In genomic region chr8:110749500-110750170, GRCm38 (mm10) we compare ENCODE assay signal across 9 mouse cellular contexts. TPM values are rescaled to one million over a fixed set of nuclear protein-coding genes. Genes with fewer than 3 reads are reported as not detected.
DNase-seq lines count a peak whose midpoint lies in the region; ATAC-seq lines count a peak whose summit lies in the region.
"Had no signal": no experiment of that assay in that cellular context is flagged by ENCODE, and none has a peak within 500 bp of the region (broad histone marks: within the 10 kb centered on the region; RNA-seq: fewer than 3 reads in every experiment).

No protein-coding gene starts in this region.

- H3K9ac ChIP-seq in forebrain, embryonic 13.5 days = no peak overlapping the region
- no peak overlapping the region for H3K9ac ChIP-seq in forebrain, embryonic 12.5 days
- H3K9ac ChIP-seq in forebrain, embryonic 16.5 days (replicated peaks; ENCODE audit: low read depth, low read length) = no peak overlapping the region; the same call in 1 of the 2 replicates
- H3K9ac ChIP-seq: limb, embryonic 15.5 days had no signal

- 61% methylated on average over 10 of the region's 10 CpGs for WGBS in forebrain, embryonic 13.5 days
- 59% methylated on average over 10 of the region's 10 CpGs for WGBS in forebrain, embryonic 12.5 days
- 62% methylated on average over 10 of the region's 10 CpGs for WGBS in forebrain, embryonic 16.5 days

- H3K4me2 ChIP-seq in forebrain, embryonic 13.5 days = no peak overlapping the region
- no peak overlapping the region for H3K4me2 ChIP-seq in forebrain, embryonic 12.5 days
- no peak overlapping the region for H3K4me2 ChIP-seq in forebrain, embryonic 16.5 days (ENCODE audit: low read length)
- H3K4me2 ChIP-seq: limb, embryonic 15.5 days had no signal

- ATAC-seq in forebrain, embryonic 13.5 days = peak; percentile 61
- no peak for ATAC-seq in forebrain, embryonic 12.5 days (ENCODE audit: low FRiP score)
- ATAC-seq in forebrain, embryonic 16.5 days = peak; percentile 78

- H3K36me3 ChIP-seq in forebrain, embryonic 13.5 days (ENCODE audit: poor library complexity, severe bottlenecking) = no peaks in the 10 kb centered on the region
- no peaks in the 10 kb centered on the region for H3K36me3 ChIP-seq in forebrain, embryonic 12.5 days (replicated peaks)
- no peaks in the 10 kb centered on the region for H3K36me3 ChIP-seq in forebrain, embryonic 16.5 days (ENCODE audit: control insufficient read depth, insufficient read depth)
- H3K36me3 ChIP-seq: limb, embryonic 15.5 days had no signal

- intact Hi-C loops in gastrocnemius, postnatal 36 days (cut with DNase I) = loop anchor here (5.0 kb wide), 3 partner anchors 53 to 343 kb away; partner anchors contain the start of genes Clec18a and Pdpr

- peak; percentile 33 for DNase-seq in urinary bladder, postnatal 14 days (ENCODE audit: low spot score)
- DNase-seq in urinary bladder, postnatal 4 days (ENCODE audit: low spot score in 2 of 2) = no peak
- peak; percentile 34 to 39 for DNase-seq in kidney, postnatal 36 days
- DNase-seq in natural killer cell, adult 2 months (ENCODE audit: low spot score in 2 of 2) = peak; percentile 37 to 42
- DNase-seq in gastrocnemius, postnatal 36 days = no peak

- H3K27me3 ChIP-seq in forebrain, embryonic 13.5 days = no peaks in the 10 kb centered on the region
- no peaks in the 10 kb centered on the region for H3K27me3 ChIP-seq in forebrain, embryonic 12.5 days
- H3K27me3 ChIP-seq in forebrain, embryonic 16.5 days (replicated peaks; ENCODE audit: control insufficient read depth, insufficient read depth, low read length) = no peaks in the 10 kb centered on the region

- no peaks in the 10 kb centered on the region for H3K9me3 ChIP-seq in forebrain, embryonic 13.5 days (replicated peaks)
- no peaks in the 10 kb centered on the region for H3K9me3 ChIP-seq in forebrain, embryonic 12.5 days
- no peaks in the 10 kb centered on the region for H3K9me3 ChIP-seq in forebrain, embryonic 16.5 days (ENCODE audit: control insufficient read depth, low read length)
- H3K9me3 ChIP-seq: limb, embryonic 15.5 days had no signal

- H3K27ac ChIP-seq in forebrain, embryonic 13.5 days = no peak overlapping the region
- no peak overlapping the region for H3K27ac ChIP-seq in forebrain, embryonic 12.5 days
- H3K27ac ChIP-seq in forebrain, embryonic 16.5 days (ENCODE audit: low read length) = no peak overlapping the region
- H3K27ac ChIP-seq: limb, embryonic 15.5 days had no signal

- H3K4me1 ChIP-seq in forebrain, embryonic 13.5 days = no peaks in the 10 kb centered on the region
- H3K4me1 ChIP-seq in forebrain, embryonic 12.5 days = no peaks in the 10 kb centered on the region
- H3K4me1 ChIP-seq in forebrain, embryonic 16.5 days (replicated peaks; ENCODE audit: control insufficient read depth, insufficient read depth, low read length) = 0 out of 2 replicates have a peak, but pooled peaks cover 3% of the 10 kb centered on the region

- H3K4me3 ChIP-seq in forebrain, embryonic 13.5 days = no peak overlapping the region
- H3K4me3 ChIP-seq in forebrain, embryonic 12.5 days (replicated peaks) = no peak overlapping the region
- no peak overlapping the region for H3K4me3 ChIP-seq in forebrain, embryonic 16.5 days (replicated peaks; ENCODE audit: low read length)
- H3K4me3 ChIP-seq: limb, embryonic 15.5 days had no signal

RNA-seq across cellular contexts. Expression of gene Mtss1l, which starts 28.4 kb away (rescaled TPM):
- polyA plus RNA-seq in forebrain, embryonic 13.5 days (2015; fragmentation: Nextera tagmentation; extraction: Ambion mirVana) = 11.1 and 11.5 TPM in 2 replicates
- 8.9 and 10.0 TPM in 2 replicates for polyA plus RNA-seq in forebrain, embryonic 12.5 days (2016; fragmentation: Nextera tagmentation; extraction: Ambion mirVana)
- 24.6 and 24.8 TPM in 2 replicates for polyA plus RNA-seq in forebrain, embryonic 16.5 days (2015; fragmentation: Nextera tagmentation; extraction: Ambion mirVana)
- total RNA-seq in gastrocnemius, postnatal 36 days (2021) = 100 to 1,000 TPM in 1 of 2 experiments, 10 to 100 TPM in 1; 78.8 to 106 TPM

RNA-seq across cellular contexts. Expression of gene Il34, which starts 56.1 kb away (rescaled TPM):
- polyA plus RNA-seq in forebrain, embryonic 13.5 days (2015; fragmentation: Nextera tagmentation; extraction: Ambion mirVana) = 1.2 and 1.3 TPM in 2 replicates
- 0.26 and 0.63 TPM in 2 replicates for polyA plus RNA-seq in forebrain, embryonic 12.5 days (2016; fragmentation: Nextera tagmentation; extraction: Ambion mirVana)
- polyA plus RNA-seq in forebrain, embryonic 16.5 days (2015; fragmentation: Nextera tagmentation; extraction: Ambion mirVana) = 5.4 and 5.7 TPM in 2 replicates
- 1 to 10 TPM; 4.8 TPM for total RNA-seq in gastrocnemius, postnatal 36 days (2021)

Comparison
In these comparisons a context has a peak if more than half of its experiments do, and no peak if none do; other contexts are left out.
1. DNase-seq: peak in urinary bladder, postnatal 14 days (single experiment), kidney, postnatal 36 days (2 of 2) and natural killer cell, adult 2 months (2 of 2); none in urinary bladder, postnatal 4 days (0 of 2) and gastrocnemius, postnatal 36 days (0 of 2).